Mouse (Mus musculus) heart, adult 2 months (tissue): ENCODE data around the gene Igf2bp3. TPM values are rescaled to one million over a fixed set of nuclear protein-coding genes. Genes with fewer than 3 reads are reported as not detected.
A peak's percentile ranks its signal among the peaks of the same experiment; 100 is the strongest.

Experiments
- DNase-seq, 2 experiments: peaks; one replicate each; pipeline ENCODE4 v3.0.0; 2021
- H3K27ac ChIP-seq: fragments of 200-600 bp; 2 replicates; pipeline ENCODE4 v1.8.1; 2022
- H3K27me3 ChIP-seq: fragments of 200-500 bp; 2 replicates; pipeline ENCODE4 v1.6.1; 2012; ENCODE audit warnings: mild to moderate bottlenecking, low read length, inconsistent platforms, mixed read lengths; ENCODE audit not compliant: control insufficient read depth, insufficient read depth
- H3K36me3 ChIP-seq: fragments of 200-500 bp; 2 replicates; pipeline ENCODE4 v1.6.1; 2012; ENCODE audit warnings: low read length, inconsistent platforms; ENCODE audit not compliant: control insufficient read depth, insufficient read depth
- H3K4me1 ChIP-seq: fragments of 200-500 bp; 2 replicates; pipeline ENCODE4 v1.6.1; 2011; ENCODE audit warnings: low read length; ENCODE audit not compliant: control insufficient read depth, insufficient read depth
- H3K4me3 ChIP-seq: fragments of 200-600 bp; 2 replicates; pipeline ENCODE4 v1.8.1; 2022
- H3K79me2 ChIP-seq: fragments of 200-500 bp; replicated peaks from 2 replicates; pipeline ENCODE4 v1.6.1; 2012; ENCODE audit warnings: mild to moderate bottlenecking, inconsistent platforms, low read length, moderate library complexity, mixed read lengths; ENCODE audit not compliant: control insufficient read depth, insufficient read depth
- H3K9ac ChIP-seq: fragments of 200-500 bp; 2 replicates; pipeline ENCODE4 v1.6.1; 2012; ENCODE audit warnings: low read depth, mild to moderate bottlenecking, control low read depth, inconsistent platforms, low read length, mixed read lengths
- CTCF ChIP-seq: fragments of 200-600 bp; IDR thresholded peaks from 2 replicates; pipeline ENCODE4 v1.8.1; 2022; ENCODE audit warnings: antibody characterized with exemption, mild to moderate bottlenecking, moderate library complexity
- EP300 ChIP-seq: fragments of 200-500 bp; IDR thresholded peaks from 2 replicates; pipeline ENCODE4 v1.6.1; 2011; ENCODE audit warnings: low read depth, low read length, control low read depth; ENCODE audit not compliant: insufficient read depth
- POLR2A ChIP-seq: fragments of 200-500 bp; IDR thresholded peaks from 2 replicates; pipeline ENCODE4 v1.6.1; 2011; ENCODE audit warnings: mild to moderate bottlenecking, low read depth, low read length, control low read depth; ENCODE audit not compliant: insufficient read depth
- WGBS: fragments of 180-500 bp; shearing (Covaris S2); methylation state at CpG from one replicate; pipeline ENCODE4 v1.1.7; 2018; 5-methylcytosine and 5-hydroxymethylcytosine counted together
- intact Hi-C: fragments of 180-260 bp; cut with DNase I; formaldehyde crosslinking; loops from one replicate; pipeline ENCODE4 v1.15.1; 2025
- polyA plus RNA-seq: library from polyadenylated mRNA; depleted of rRNA; stranded (reverse); fragments of >200 nt; gene quantifications from 2 replicates; pipeline ENCODE4 v1.2.3, GENCODE M21; 2012
- total RNA-seq, 2 experiments: library from RNA; stranded (reverse); gene quantifications; 2 replicates each; pipeline ENCODE4 v1.2.3; 2021

Gene Igf2bp3
- total and polyA plus RNA-seq, 3 experiments = not detected

- H3K4me1 ChIP-seq = no peaks in the 10 kb centered on the region
- WGBS = 77% methylated on average over 5 of the region's 5 CpGs
Observed at GRCm38 (mm10) chr6:49176018-49176417, 38.7 kb downstream of the Igf2bp3 start.

GRCm38 (mm10) chr6:49174616-49175015 lies 40.1 kb downstream of the Igf2bp3 start:
- Histone ChIP-seq H3K27me3 (no peaks in the 10 kb centered on the region), H3K36me3 (no peaks in the 10 kb centered on the region), H3K4me3 (no peak overlapping the region), H3K4me1 (no peaks in the 10 kb centered on the region), H3K9ac (no peak overlapping the region), H3K79me2 (no peaks in the 10 kb centered on the region), H3K27ac (no peak overlapping the region)
- DNase-seq = no peak
- intact Hi-C loops = no loop called here
- TF ChIP-seq CTCF (no peak), POLR2A (no peak), EP300 (no peak)

More at GRCm38 (mm10) chr6:49176018-49176417, 38.7 kb downstream of the Igf2bp3 start:
- no peak for TF ChIP-seq EP300
- no peak for TF ChIP-seq POLR2A
- TF ChIP-seq CTCF = no peak
- DNase-seq = no peak
- H3K79me2 ChIP-seq = no peaks in the 10 kb centered on the region
- intact Hi-C loops = no loop called here
- no peak overlapping the region for H3K9ac ChIP-seq
- no peaks in the 10 kb centered on the region for H3K27me3 ChIP-seq
- H3K27ac ChIP-seq = no peak overlapping the region
- no peak overlapping the region for H3K4me3 ChIP-seq
- no peaks in the 10 kb centered on the region for H3K36me3 ChIP-seq

- no peaks in the 10 kb centered on the region for H3K4me1 ChIP-seq
- H3K27me3 ChIP-seq = no peaks in the 10 kb centered on the region
- no peaks in the 10 kb centered on the region for H3K79me2 ChIP-seq
- no peak overlapping the region for H3K4me3 ChIP-seq
- WGBS = 68% methylated on average over 4 of the region's 4 CpGs
- TF ChIP-seq EP300 (no peak), POLR2A (no peak), CTCF (no peak)
- H3K27ac ChIP-seq = no peak overlapping the region
- no peak overlapping the region for H3K9ac ChIP-seq
- no peaks in the 10 kb centered on the region for H3K36me3 ChIP-seq
- intact Hi-C loops = no loop called here
- DNase-seq = no peak
Observed at GRCm38 (mm10) chr6:49173674-49174073, 41.1 kb downstream of the Igf2bp3 start.

GRCm38 (mm10) chr6:49173265-49173664 lies 41.5 kb downstream of the Igf2bp3 start:
- 84% methylated on average over 7 of the region's 7 CpGs for WGBS

GRCm38 (mm10) chr6:49171216-49171615 lies 43.5 kb downstream of the Igf2bp3 start:
- TF ChIP-seq POLR2A = no peak
- 0 out of 2 replicates have a peak, but pooled peaks have one; percentile 9 for TF ChIP-seq EP300
- no peak for TF ChIP-seq CTCF
- 64% methylated on average over 5 of the region's 5 CpGs for WGBS
- Histone ChIP-seq H3K79me2 (no peaks in the 10 kb centered on the region), H3K4me3 (no peak overlapping the region), H3K27ac (no peak overlapping the region), H3K9ac (no peak overlapping the region), H3K36me3 (no peaks in the 10 kb centered on the region), H3K27me3 (no peaks in the 10 kb centered on the region), H3K4me1 (no peaks in the 10 kb centered on the region)
- intact Hi-C loops = no loop called here
- DNase-seq = peak in 1 of 2 experiments; percentile 6

More at GRCm38 (mm10) chr6:49173265-49173664, 41.5 kb downstream of the Igf2bp3 start:
- DNase-seq = no peak
- intact Hi-C loops = no loop called here
- TF ChIP-seq EP300 (no peak), POLR2A (no peak), CTCF (no peak)
- H3K27me3 ChIP-seq = no peaks in the 10 kb centered on the region
- no peak overlapping the region for H3K27ac ChIP-seq
- no peaks in the 10 kb centered on the region for H3K79me2 ChIP-seq
- H3K4me1 ChIP-seq = no peaks in the 10 kb centered on the region
- H3K36me3 ChIP-seq = no peaks in the 10 kb centered on the region
- no peak overlapping the region for H3K9ac ChIP-seq
- no peak overlapping the region for H3K4me3 ChIP-seq

- no peak for TF ChIP-seq POLR2A
- TF ChIP-seq EP300 = no peak
- TF ChIP-seq CTCF = no peak
- Histone ChIP-seq H3K79me2 (no peaks in the 10 kb centered on the region), H3K36me3 (no peaks in the 10 kb centered on the region), H3K4me3 (no peak overlapping the region), H3K27ac (no peak overlapping the region), H3K4me1 (no peaks in the 10 kb centered on the region), H3K27me3 (no peaks in the 10 kb centered on the region), H3K9ac (no peak overlapping the region)
- WGBS = 68% methylated on average over 3 of the region's 3 CpGs
- intact Hi-C loops = no loop called here
- DNase-seq = no peak
Observed at GRCm38 (mm10) chr6:49168648-49169047, 46.1 kb downstream of the Igf2bp3 start.
